Mouse (Mus musculus) neural tube, embryonic 14.5 days (tissue): ENCODE results near the gene Kctd19. TPM values are rescaled to one million over a fixed set of nuclear protein-coding genes. Genes with fewer than 3 reads are reported as not detected.

Experiments
- ATAC-seq: fragments of 200-750 bp; cut with Nextera tagmentation; 2 replicates; pipeline ENCODE4 v1.8.0; 2017; ENCODE audit warnings: low read depth, mild to moderate bottlenecking, moderate TSS enrichment, moderate library complexity
- H3K27ac ChIP-seq: fragments of 300-500 bp; sonication (generic); 2 replicates; pipeline ENCODE4 v1.5.1; 2014; ENCODE audit warnings: low read depth, mild to moderate bottlenecking, control low read depth, low read length, moderate library complexity, mixed read lengths
- H3K27me3 ChIP-seq: fragments of 300-500 bp; sonication (generic); 2 replicates; pipeline ENCODE4 v1.6.1; 2014; ENCODE audit warnings: low read length; ENCODE audit not compliant: control insufficient read depth, insufficient read depth
- H3K36me3 ChIP-seq: fragments of 300-500 bp; sonication (generic); 2 replicates; pipeline ENCODE4 v1.6.1; 2014; ENCODE audit warnings: low read length, mixed read lengths; ENCODE audit not compliant: control insufficient read depth, insufficient read depth
- H3K4me1 ChIP-seq: fragments of 300-500 bp; sonication (generic); 2 replicates; pipeline ENCODE4 v1.6.1; 2014; ENCODE audit warnings: low read length; ENCODE audit not compliant: control insufficient read depth, insufficient read depth
- H3K4me2 ChIP-seq: fragments of 300-500 bp; sonication (generic); 2 replicates; pipeline ENCODE4 v1.6.1; 2014; ENCODE audit warnings: mild to moderate bottlenecking, low read depth, low read length, control low read depth
- H3K4me3 ChIP-seq: fragments of 300-500 bp; sonication (generic); 2 replicates; pipeline ENCODE4 v1.5.1; 2014; ENCODE audit warnings: low read depth, low read length, control low read depth, mixed read lengths
- H3K9ac ChIP-seq: fragments of 300-500 bp; sonication (generic); replicated peaks from 2 replicates; pipeline ENCODE4 v1.6.1; 2014; ENCODE audit warnings: low read depth, mild to moderate bottlenecking, control low read depth, low read length, mixed read lengths
- H3K9me3 ChIP-seq: fragments of 300-500 bp; sonication (generic); 2 replicates; pipeline ENCODE4 v1.6.1; 2016; ENCODE audit warnings: low read length; ENCODE audit not compliant: control insufficient read depth
- WGBS: fragments of 180-500 bp; shearing (Covaris S2); extraction: QIAGEN DNeasy Blood & Tissue Kit; methylation state at CpG from one replicate; pipeline ENCODE4 v1.1.7; 2014; 5-methylcytosine and 5-hydroxymethylcytosine counted together
- polyA plus RNA-seq: library from polyadenylated mRNA; unstranded; fragments of >200 nt; fragmentation: Nextera tagmentation; extraction: Ambion mirVana; gene quantifications from 2 replicates; pipeline ENCODE4 v1.2.1, GENCODE M21; 2014

Kctd19 gene
- polyA plus RNA-seq, 1 experiment from 2014 or later = not detected

DNA sequence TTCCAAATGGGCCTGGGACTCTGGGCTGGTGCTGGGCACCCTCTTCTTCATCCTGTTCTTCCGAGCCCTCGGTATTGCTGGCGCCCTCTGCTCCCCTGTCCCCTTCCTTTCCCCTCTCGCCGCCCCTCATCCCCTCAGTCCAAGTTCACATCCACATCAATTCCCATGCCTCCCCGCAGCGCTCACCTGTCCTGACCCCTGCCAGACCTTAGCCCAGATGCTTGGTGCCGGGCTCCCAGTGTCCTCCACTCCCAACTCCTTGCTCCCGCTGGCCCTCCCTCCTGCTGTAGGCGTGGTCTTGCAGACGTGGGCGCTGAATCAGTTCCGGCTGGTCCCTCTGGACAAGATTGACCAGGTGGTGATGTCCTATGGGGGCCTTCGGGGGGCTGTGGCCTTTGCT is 56.6 kb downstream of the Kctd19 start:
- H3K4me3 ChIP-seq = no peak overlapping the region
- no peaks in the 10 kb centered on the region for H3K27me3 ChIP-seq
- 0 out of 2 replicates have a peak, but pooled peaks cover 2% of the 10 kb centered on the region for H3K4me1 ChIP-seq
- no peaks in the 10 kb centered on the region for H3K9me3 ChIP-seq
- H3K9ac ChIP-seq = no peak overlapping the region
- H3K36me3 ChIP-seq = no peaks in the 10 kb centered on the region; the same call in 1 of the 2 replicates
- ATAC-seq = no peak
- WGBS = 89% methylated on average over 14 of the region's 14 CpGs
- no peak overlapping the region for H3K27ac ChIP-seq
- H3K4me2 ChIP-seq = no peak overlapping the region

DNA sequence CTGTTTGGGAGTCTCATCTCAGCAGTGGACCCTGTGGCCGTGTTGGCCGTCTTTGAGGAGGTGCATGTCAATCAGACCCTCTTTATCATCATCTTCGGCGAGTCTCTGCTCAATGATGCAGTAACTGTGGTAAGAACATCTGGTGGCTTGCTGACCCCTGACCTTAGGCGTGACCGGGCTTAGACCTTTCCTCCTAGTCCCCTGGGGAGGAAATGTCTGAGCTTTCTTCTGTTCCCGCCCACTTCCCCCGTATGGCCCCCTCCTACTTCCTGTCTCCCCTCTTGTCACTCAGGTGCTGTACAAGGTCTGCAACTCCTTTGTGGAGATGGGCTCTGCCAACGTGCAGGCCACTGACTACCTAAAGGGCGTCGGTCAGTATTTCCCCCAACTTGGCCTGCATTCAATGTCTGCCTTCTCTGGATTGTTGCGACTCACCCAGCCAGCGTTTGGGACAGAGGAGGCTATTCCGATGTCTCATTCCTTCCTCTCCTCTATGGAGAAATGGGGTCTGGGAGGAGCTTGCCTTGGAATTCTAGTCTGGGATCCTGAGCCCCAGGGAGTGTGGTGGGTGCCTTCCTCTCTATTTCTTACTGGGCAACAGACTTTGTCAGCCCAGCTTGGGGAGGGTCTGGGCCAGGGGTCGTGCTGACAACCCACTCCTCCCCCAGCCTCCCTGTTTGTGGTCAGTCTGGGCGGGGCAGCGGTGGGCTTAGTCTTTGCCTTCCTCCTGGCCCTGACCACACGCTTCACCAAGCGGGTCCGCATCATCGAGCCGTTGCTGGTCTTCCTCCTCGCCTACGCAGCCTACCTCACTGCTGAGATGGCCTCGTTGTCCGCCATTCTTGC is 57.9 kb downstream of the Kctd19 start:
- no peak for ATAC-seq
- H3K36me3 ChIP-seq = no peaks in the 10 kb centered on the region; the same call in 1 of the 2 replicates
- H3K4me3 ChIP-seq = no peak overlapping the region
- WGBS = 75% methylated on average over 26 of the region's 26 CpGs
- H3K27ac ChIP-seq = no peak overlapping the region
- H3K4me1 ChIP-seq = peaks cover 4% of the 10 kb centered on the region
- no peaks in the 10 kb centered on the region for H3K27me3 ChIP-seq
- H3K9ac ChIP-seq = no peak overlapping the region
- no peak overlapping the region for H3K4me2 ChIP-seq
- no peaks in the 10 kb centered on the region for H3K9me3 ChIP-seq

DNA sequence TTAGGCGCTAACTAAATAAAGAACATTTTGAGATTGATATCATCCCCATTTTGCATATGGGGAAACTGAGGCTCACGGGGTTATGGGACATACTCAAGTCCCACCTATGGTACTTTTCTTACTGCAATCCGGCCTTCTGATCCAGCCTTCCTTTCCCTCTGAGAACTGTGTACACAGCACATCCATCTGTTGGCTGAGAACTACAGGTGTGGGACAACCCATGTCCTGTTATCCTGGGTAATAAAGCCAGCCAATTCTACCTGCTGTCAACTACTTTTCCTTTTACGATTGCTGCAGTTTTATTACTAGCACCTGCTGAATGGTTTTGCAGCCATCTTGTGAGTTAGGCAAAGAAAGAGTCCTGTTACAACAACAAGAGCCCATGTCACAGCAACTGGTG is 58.8 kb downstream of the Kctd19 start:
- Histone ChIP-seq H3K9me3 (no peaks in the 10 kb centered on the region), H3K4me3 (no peak overlapping the region), H3K27me3 (no peaks in the 10 kb centered on the region), H3K4me2 (no peak overlapping the region), H3K27ac (no peak overlapping the region), H3K9ac (no peak overlapping the region), H3K36me3 (no peaks in the 10 kb centered on the region; the same call in 1 of the 2 replicates), H3K4me1 (peaks cover 11% of the 10 kb centered on the region)
- no peak for ATAC-seq
- 76% methylated on average over 4 of the region's 4 CpGs for WGBS

DNA sequence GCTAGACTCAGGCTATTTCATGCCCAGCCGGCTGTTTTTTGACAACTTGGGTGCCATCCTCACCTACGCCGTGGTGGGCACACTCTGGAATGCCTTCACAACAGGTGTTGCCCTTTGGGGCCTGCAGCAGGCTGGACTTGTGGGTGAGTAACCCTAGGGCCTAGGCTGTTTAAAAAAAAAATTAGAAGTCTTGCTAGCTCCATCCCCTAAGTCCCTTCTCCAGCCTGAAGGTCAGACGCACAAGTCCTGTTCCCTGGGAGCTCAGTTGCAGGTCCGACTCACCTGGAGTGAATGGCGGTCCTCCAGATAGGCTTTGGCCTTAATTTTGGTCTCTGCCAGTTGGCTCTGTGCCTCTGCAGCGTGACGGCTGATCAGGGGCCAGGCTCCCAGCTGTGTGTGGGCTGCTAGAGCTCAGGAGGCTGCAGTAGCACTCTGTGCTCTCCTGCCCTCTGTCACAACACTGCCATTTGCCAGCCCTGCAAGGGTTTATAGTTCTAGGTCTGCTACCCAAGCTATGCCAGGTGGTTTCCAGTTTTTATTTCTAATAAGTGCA is 59.6 kb downstream of the Kctd19 start:
- ATAC-seq = no peak
- WGBS = 77% methylated on average over 8 of the region's 8 CpGs
- H3K27ac ChIP-seq = no peak overlapping the region
- no peak overlapping the region for H3K4me3 ChIP-seq
- H3K27me3 ChIP-seq = no peaks in the 10 kb centered on the region
- H3K4me1 ChIP-seq = peaks cover 11% of the 10 kb centered on the region
- H3K9me3 ChIP-seq = no peaks in the 10 kb centered on the region
- H3K9ac ChIP-seq = no peak overlapping the region
- H3K4me2 ChIP-seq = no peak overlapping the region
- no peaks in the 10 kb centered on the region for H3K36me3 ChIP-seq

DNA sequence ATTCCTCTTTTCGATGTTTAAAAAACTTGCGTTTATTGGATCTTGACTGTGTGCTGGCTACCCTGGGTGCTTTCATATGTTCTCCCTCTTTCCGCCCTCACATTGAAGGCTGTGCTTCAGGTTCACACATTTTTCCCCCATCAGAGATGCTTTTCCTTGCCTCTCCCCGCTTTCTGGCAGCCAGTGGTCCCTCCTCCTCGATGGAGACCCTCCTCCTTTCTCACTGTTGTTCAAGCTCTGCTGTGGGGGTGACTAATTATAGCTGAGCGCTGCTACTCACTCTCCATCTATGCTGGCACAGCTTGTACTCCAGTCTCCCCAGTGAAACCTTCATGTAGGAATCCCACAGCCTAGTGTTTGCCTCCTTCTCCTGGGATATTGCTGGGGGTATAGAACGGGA is 63.1 kb downstream of the Kctd19 start:
- Histone ChIP-seq H3K9me3 (no peaks in the 10 kb centered on the region), H3K9ac (peak overlapping the region; percentile 21; the same call in 1 of the 2 replicates), H3K27ac (no peak overlapping the region), H3K27me3 (peaks cover 8% of the 10 kb centered on the region), H3K4me2 (peak overlapping the region; percentile 96), H3K4me3 (peak overlapping the region; percentile 66), H3K36me3 (no peaks in the 10 kb centered on the region), H3K4me1 (peaks cover 11% of the 10 kb centered on the region)
- no peak for ATAC-seq
- 39% methylated on average over 7 of the region's 7 CpGs for WGBS

DNA sequence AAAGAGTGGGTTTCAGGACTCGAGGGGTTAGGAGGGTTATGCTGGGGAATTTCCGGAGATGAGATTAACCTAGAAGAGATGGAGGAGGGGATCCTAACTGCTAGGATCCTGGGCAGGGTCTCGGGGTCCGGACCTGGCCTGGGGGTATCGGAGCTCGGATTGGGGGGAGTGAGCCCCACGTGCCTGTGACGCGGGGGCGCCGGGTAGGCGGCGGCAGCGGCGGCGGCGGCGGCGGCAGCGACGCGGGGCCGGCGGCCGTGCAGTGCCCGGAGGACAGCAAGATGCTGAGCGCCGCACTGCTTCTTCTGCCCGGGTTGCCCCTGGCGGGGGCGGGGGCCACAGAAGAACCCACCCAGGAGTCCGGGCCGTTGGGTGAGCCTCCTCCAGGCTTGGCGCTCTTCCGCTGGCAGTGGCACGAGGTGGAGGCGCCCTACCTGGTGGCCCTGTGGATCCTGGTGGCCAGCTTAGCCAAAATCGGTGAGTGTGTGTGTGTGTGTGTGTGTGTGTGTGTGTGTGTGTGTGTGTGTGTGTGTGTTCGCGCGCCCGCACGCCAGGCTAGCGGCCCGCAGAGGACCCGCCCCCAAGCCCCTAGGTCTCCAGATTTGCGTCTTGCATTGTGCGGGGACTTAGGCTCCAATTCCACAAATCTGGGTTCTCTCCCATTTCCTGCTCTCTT is 64.1 kb downstream of the Kctd19 start:
- Histone ChIP-seq H3K9ac (peak overlapping the region; percentile 84), H3K9me3 (no peaks in the 10 kb centered on the region), H3K4me2 (peak overlapping the region; percentile 96), H3K27ac (peak overlapping the region; percentile 45; the same call in 1 of the 2 replicates), H3K4me1 (peaks cover 11% of the 10 kb centered on the region), H3K4me3 (peak overlapping the region; percentile 66), H3K27me3 (peaks cover 8% of the 10 kb centered on the region), H3K36me3 (no peaks in the 10 kb centered on the region)
- under 1% methylated on average over 48 of the region's 48 CpGs for whole genome bisulfite sequencing
- peak; percentile 38 for ATAC-seq

DNA sequence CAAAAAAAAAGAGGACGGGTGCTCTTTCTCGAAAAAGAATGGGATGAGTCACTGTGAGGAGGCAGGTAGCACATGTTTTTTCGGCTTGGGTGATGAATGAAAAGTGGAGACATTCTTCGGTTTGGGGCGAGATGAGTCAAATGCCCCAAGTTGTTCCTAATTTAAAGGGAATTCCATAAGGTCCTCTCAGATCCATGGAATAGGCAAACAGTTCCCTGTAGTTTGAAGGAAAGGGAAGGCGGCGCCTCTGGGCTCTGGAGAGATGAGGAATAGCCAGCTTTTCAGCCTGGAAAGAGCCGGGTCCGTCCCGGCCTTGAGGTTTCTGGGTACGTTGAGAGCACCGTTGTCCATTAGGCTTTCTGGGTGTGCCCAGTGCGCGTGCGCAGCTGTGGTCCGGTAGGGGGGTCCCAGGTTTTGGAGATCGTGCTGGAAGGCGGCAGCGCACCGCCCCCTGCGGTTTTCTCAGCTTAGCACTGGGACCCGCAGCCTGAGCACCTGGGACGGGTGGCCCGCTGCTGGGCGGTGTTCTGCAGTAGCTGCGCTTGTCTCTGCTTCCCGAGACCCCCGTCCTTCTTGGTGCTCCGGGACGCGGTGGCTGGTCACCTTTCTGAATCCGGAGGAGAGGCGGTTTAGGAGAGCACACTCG is 64.7 kb downstream of the Kctd19 start, which contains the start of gene Slc9a5:
Slc9a5 (plus strand) TSS at position 394 of the 646 bp plus-strand sequence.
- WGBS = under 1% methylated on average over 34 of the region's 34 CpGs

DNA sequence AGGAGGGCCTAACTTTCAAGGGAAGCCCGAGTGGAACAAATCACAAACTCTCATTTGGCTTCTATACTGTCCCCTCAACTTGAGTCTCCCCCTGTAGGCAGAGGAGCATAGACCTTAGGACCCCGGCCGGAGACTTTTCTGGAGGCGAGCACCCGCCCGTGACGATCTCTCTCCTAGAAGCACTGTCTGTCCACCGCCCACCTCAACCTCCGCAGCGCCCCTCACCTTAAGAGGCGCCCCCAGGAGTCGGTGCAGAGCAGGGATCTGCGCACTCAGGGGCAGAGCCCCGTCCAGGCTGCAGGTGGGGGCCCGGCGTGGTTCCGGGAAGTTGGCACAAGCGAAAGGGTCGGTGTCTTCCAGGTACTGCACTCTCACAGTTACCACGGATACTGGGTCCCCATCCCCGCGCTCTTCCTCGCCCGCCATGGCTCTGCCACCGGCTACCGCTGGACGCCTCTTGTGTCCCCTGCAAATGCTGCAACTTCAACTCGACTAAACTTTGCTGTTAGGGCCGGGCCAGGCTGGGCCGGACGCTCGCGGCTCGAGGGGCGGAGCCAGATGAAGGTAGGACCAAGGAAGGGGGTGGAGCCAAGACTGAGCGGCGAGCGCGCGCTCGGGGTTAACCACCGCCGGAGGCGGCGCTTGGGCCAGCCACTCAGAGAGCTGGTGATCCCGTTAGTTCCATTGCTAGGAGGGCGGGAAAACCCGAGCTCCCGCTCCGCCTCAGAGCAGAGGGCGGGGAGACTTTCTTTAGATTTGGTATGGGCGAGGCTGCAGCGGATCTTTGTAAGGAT is 65.7 kb downstream of the Kctd19 start, which contains the start of gene Fhod1:
Fhod1 (minus strand) TSS at position 526 of the 794 bp plus-strand sequence.
- H3K4me3 ChIP-seq = peak within 1 kb of the TSS; percentile 66
- no peaks in the 10 kb centered on the region for H3K9me3 ChIP-seq
- peak within 1 kb of the TSS; percentile 45; the same call in 1 of the 2 replicates for H3K27ac ChIP-seq
- WGBS = under 1% methylated on average over 52 of the region's 53 CpGs
- ATAC-seq = peak; percentile 83
- peaks cover 11% of the 10 kb centered on the region for H3K4me1 ChIP-seq
- H3K36me3 ChIP-seq = no peaks in the 10 kb centered on the region
- H3K9ac ChIP-seq = peak within 1 kb of the TSS; percentile 84
- H3K27me3 ChIP-seq = peaks cover 8% of the 10 kb centered on the region
- peak within 1 kb of the TSS; percentile 96 for H3K4me2 ChIP-seq

More for the DNA sequence above, 64.7 kb downstream of the Kctd19 start, which contains the start of gene Slc9a5:
- Histone ChIP-seq H3K27ac (peak within 1 kb of the TSS; percentile 45; the same call in 1 of the 2 replicates), H3K9me3 (no peaks in the 10 kb centered on the region), H3K4me1 (peaks cover 11% of the 10 kb centered on the region), H3K9ac (peak within 1 kb of the TSS; percentile 84), H3K36me3 (no peaks in the 10 kb centered on the region), H3K4me2 (peak within 1 kb of the TSS; percentile 96), H3K27me3 (peaks cover 8% of the 10 kb centered on the region), H3K4me3 (peak within 1 kb of the TSS; percentile 66)
- peak; percentile 19 for ATAC-seq
